Comparison of ENCODE assay signal across 21 mouse cellular contexts in genomic region chr9:37115820-37116219, GRCm38 (mm10). TPM values are rescaled to one million over a fixed set of nuclear protein-coding genes. Genes with fewer than 3 reads are reported as not detected.
A peak's percentile ranks its signal among the peaks of the same experiment; 100 is the strongest.
DNase-seq lines count a peak whose midpoint lies in the region; ATAC-seq and TF ChIP-seq lines count a peak whose summit lies in the region.
"Had no signal": no experiment of that assay in that cellular context is flagged by ENCODE, and none has a peak within 500 bp of the region (broad histone marks: within the 10 kb centered on the region; RNA-seq: fewer than 3 reads in every experiment).

No protein-coding gene starts in this region.

- no peak for TF ChIP-seq EP300 in heart, adult 2 months (IDR thresholded peaks at IDR 0.05; ENCODE audit: insufficient read depth, low read depth, low read length)

- no peak overlapping the region for H3K4me2 ChIP-seq in forebrain, embryonic 11.5 days (ENCODE audit: low read depth, low read length, severe bottlenecking)
- H3K4me2 ChIP-seq in limb, embryonic 11.5 days (ENCODE audit: low read depth, severe bottlenecking) = no peak overlapping the region
- no peak overlapping the region for H3K4me2 ChIP-seq in embryonic facial prominence, embryonic 12.5 days (replicated peaks)
- H3K4me2 ChIP-seq: embryonic facial prominence, embryonic 13.5 days; heart, embryonic 13.5 days; hindbrain, embryonic 13.5 days had no signal

- intact Hi-C loops in heart, adult 2 months (cut with DNase I) = loop anchor here (2.0 to 10.0 kb wide), 2 partner anchors 145 to 221 kb away; no protein-coding TSS in a partner anchor

- 0 out of 2 replicates have a peak, but pooled peaks have one; percentile 10 for TF ChIP-seq POLR2A in heart, adult 2 months (IDR thresholded peaks at IDR 0.05; ENCODE audit: insufficient read depth, low read depth, low read length)

- no peak overlapping the region; the same call in 1 of the 2 replicates for H3K9ac ChIP-seq in forebrain, embryonic 11.5 days (ENCODE audit: low read length)
- H3K9ac ChIP-seq in heart, adult 2 months (ENCODE audit: low read depth, low read length) = no peak overlapping the region
- H3K9ac ChIP-seq in limb, embryonic 11.5 days (ENCODE audit: low read length) = no peak overlapping the region
- no peak overlapping the region for H3K9ac ChIP-seq in embryonic facial prominence, embryonic 12.5 days
- H3K9ac ChIP-seq: embryonic facial prominence, embryonic 13.5 days; heart, embryonic 13.5 days; hindbrain, embryonic 13.5 days had no signal

- H3K4me3 ChIP-seq in forebrain, embryonic 10.5 days = no peak overlapping the region
- no peak overlapping the region for H3K4me3 ChIP-seq in forebrain, embryonic 11.5 days (ENCODE audit: low read depth, low read length)
- no peak overlapping the region for H3K4me3 ChIP-seq in heart, adult 2 months
- H3K4me3 ChIP-seq in limb, embryonic 11.5 days (ENCODE audit: low read depth, low read length) = no peak overlapping the region
- no peak overlapping the region for H3K4me3 ChIP-seq in limb, embryonic 10.5 days
- no peak overlapping the region for H3K4me3 ChIP-seq in embryonic facial prominence, embryonic 12.5 days
- H3K4me3 ChIP-seq: embryonic facial prominence, embryonic 13.5 days; heart, embryonic 13.5 days; hindbrain, embryonic 13.5 days had no signal

- H3K4me1 ChIP-seq in forebrain, embryonic 10.5 days = peaks cover 66% of the 10 kb centered on the region
- H3K4me1 ChIP-seq in forebrain, embryonic 11.5 days (replicated peaks; ENCODE audit: control insufficient read depth, insufficient read depth, low read length) = peaks cover 24% of the 10 kb centered on the region
- peaks cover 5% of the 10 kb centered on the region for H3K4me1 ChIP-seq in heart, adult 2 months (ENCODE audit: control insufficient read depth, insufficient read depth, low read length)
- peaks cover 16% of the 10 kb centered on the region for H3K4me1 ChIP-seq in limb, embryonic 11.5 days (ENCODE audit: control insufficient read depth, insufficient read depth, low read length)
- peaks cover 49% of the 10 kb centered on the region for H3K4me1 ChIP-seq in limb, embryonic 10.5 days
- H3K4me1 ChIP-seq in embryonic facial prominence, embryonic 12.5 days = peaks cover 25% of the 10 kb centered on the region

- peaks cover 38% of the 10 kb centered on the region for H3K36me3 ChIP-seq in forebrain, embryonic 10.5 days (replicated peaks)
- no peaks in the 10 kb centered on the region for H3K36me3 ChIP-seq in forebrain, embryonic 11.5 days (ENCODE audit: control insufficient read depth, insufficient read depth, low read length)
- no peaks in the 10 kb centered on the region for H3K36me3 ChIP-seq in heart, adult 2 months (ENCODE audit: control insufficient read depth, insufficient read depth, low read length)
- H3K36me3 ChIP-seq in limb, embryonic 11.5 days (ENCODE audit: control insufficient read depth, insufficient read depth, low read length) = no peaks in the 10 kb centered on the region
- H3K36me3 ChIP-seq in limb, embryonic 10.5 days = no peaks in the 10 kb centered on the region
- H3K36me3 ChIP-seq in embryonic facial prominence, embryonic 12.5 days = no peaks in the 10 kb centered on the region
- H3K36me3 ChIP-seq: embryonic facial prominence, embryonic 13.5 days; G1E; heart, embryonic 13.5 days had no signal

- H3K79me2 ChIP-seq in heart, adult 2 months (replicated peaks; ENCODE audit: control insufficient read depth, insufficient read depth, low read length) = no peaks in the 10 kb centered on the region

- no peak for TF ChIP-seq CTCF in heart, adult 2 months (IDR thresholded peaks at IDR 0.05)

- H3K9me3 ChIP-seq in forebrain, embryonic 10.5 days = no peaks in the 10 kb centered on the region
- no peaks in the 10 kb centered on the region for H3K9me3 ChIP-seq in forebrain, embryonic 11.5 days (ENCODE audit: control insufficient read depth, low read length)
- 0 out of 2 replicates have a peak, but pooled peaks cover 2% of the 10 kb centered on the region for H3K9me3 ChIP-seq in limb, embryonic 11.5 days (ENCODE audit: control insufficient read depth, low read length)
- H3K9me3 ChIP-seq in limb, embryonic 10.5 days (replicated peaks) = no peaks in the 10 kb centered on the region
- H3K9me3 ChIP-seq in embryonic facial prominence, embryonic 12.5 days = no peaks in the 10 kb centered on the region
- H3K9me3 ChIP-seq: embryonic facial prominence, embryonic 13.5 days; G1E; heart, embryonic 13.5 days; hindbrain, embryonic 13.5 days had no signal

- no peak for ATAC-seq in forebrain, embryonic 11.5 days (replicated peaks; ENCODE audit: low FRiP score)
- no peak for ATAC-seq in limb, embryonic 11.5 days (ENCODE audit: insufficient number of reproducible peaks, low FRiP score, low TSS enrichment, low read depth)
- ATAC-seq in embryonic facial prominence, embryonic 12.5 days (ENCODE audit: insufficient number of reproducible peaks, insufficient read depth, low FRiP score, low TSS enrichment) = no peak
- ATAC-seq: CD4-positive, CD25-positive, alpha-beta regulatory T cell, adult 4 months; intestine, embryonic 16.5 days had no signal

- H3K27ac ChIP-seq in forebrain, embryonic 10.5 days = peak overlapping the region; percentile 82
- H3K27ac ChIP-seq in forebrain, embryonic 11.5 days (ENCODE audit: low read depth, low read length) = no peak overlapping the region
- peak overlapping the region; percentile 48 for H3K27ac ChIP-seq in heart, adult 2 months
- 0 out of 2 replicates have a peak overlapping the region, but pooled peaks have one; percentile 23 for H3K27ac ChIP-seq in limb, embryonic 11.5 days (replicated peaks; ENCODE audit: low read depth, low read length)
- no peak overlapping the region; the same call in 1 of the 2 replicates for H3K27ac ChIP-seq in limb, embryonic 10.5 days
- H3K27ac ChIP-seq in embryonic facial prominence, embryonic 12.5 days = peak overlapping the region; percentile 51; the same call in 1 of the 2 replicates

- WGBS in forebrain, embryonic 10.5 days = 55% methylated on average over 7 of the region's 7 CpGs
- WGBS in forebrain, embryonic 11.5 days = 52% methylated on average over 7 of the region's 7 CpGs
- 52% methylated on average over 7 of the region's 7 CpGs for WGBS in heart, adult 2 months
- 58% methylated on average over 7 of the region's 7 CpGs for WGBS in limb, embryonic 11.5 days
- 78% methylated on average over 7 of the region's 7 CpGs for WGBS in limb, embryonic 10.5 days
- 48% methylated on average over 7 of the region's 7 CpGs for WGBS in embryonic facial prominence, embryonic 12.5 days

- peaks cover 40% of the 10 kb centered on the region for H3K27me3 ChIP-seq in forebrain, embryonic 10.5 days (ENCODE audit: poor library complexity, severe bottlenecking)
- H3K27me3 ChIP-seq in forebrain, embryonic 11.5 days (ENCODE audit: control insufficient read depth, insufficient read depth, low read length) = no peaks in the 10 kb centered on the region
- H3K27me3 ChIP-seq in heart, adult 2 months (ENCODE audit: control insufficient read depth, insufficient read depth, low read length) = no peaks in the 10 kb centered on the region
- H3K27me3 ChIP-seq in limb, embryonic 11.5 days (ENCODE audit: control insufficient read depth, insufficient read depth, low read length) = peaks cover 12% of the 10 kb centered on the region; the same call in 1 of the 2 replicates
- H3K27me3 ChIP-seq in limb, embryonic 10.5 days (ENCODE audit: low read depth, poor library complexity, severe bottlenecking) = peaks cover 92% of the 10 kb centered on the region
- no peaks in the 10 kb centered on the region for H3K27me3 ChIP-seq in embryonic facial prominence, embryonic 12.5 days
- H3K27me3 ChIP-seq: heart, embryonic 13.5 days; hindbrain, embryonic 13.5 days had no signal

- no peak for DNase-seq in forebrain, embryonic 10.5 days (ENCODE audit: extremely low spot score, low spot score)
- DNase-seq in forebrain, embryonic 11.5 days (ENCODE audit: low spot score) = no peak
- peak in 1 of 2 experiments; percentile 36 for DNase-seq in heart, adult 2 months
- no peak for DNase-seq in heart, adult 8-10 months (ENCODE audit: low spot score)
- DNase-seq in limb, embryonic 11.5 days (ENCODE audit: low spot score) = no peak
- DNase-seq in limb, embryonic 10.5 days (ENCODE audit: low spot score) = no peak
- DNase-seq: adrenal gland, postnatal 10 days; B cell, adult 2 months; cerebellum, adult 11 months; cerebellum, adult 8-10 months; cerebellum, postnatal 14 days; gastrocnemius, postnatal 14 days; heart, postnatal 36 days had no signal

RNA-seq across cellular contexts. Expression of gene Pknox2, which starts 31.4 kb away (rescaled TPM):
- 35.3 and 36.8 TPM in 2 replicates for polyA plus RNA-seq in forebrain, embryonic 10.5 days (2016; fragmentation: Nextera tagmentation; extraction: Ambion mirVana)
- 21.0 and 23.7 TPM in 2 replicates for polyA plus RNA-seq in forebrain, embryonic 11.5 days (2014; fragmentation: Nextera tagmentation; extraction: Ambion mirVana)
- total RNA-seq in heart, adult 2 months (2021) = 1 to 10 TPM; 7.8 to 9.0 TPM
- polyA plus RNA-seq in heart, adult 2 months (2012; rRNA removed) = 9.9 and 13.5 TPM in 2 replicates
- 1 to 10 TPM; 8.3 to 10.0 (median 9.8) TPM for total RNA-seq in heart, adult 8-10 months (2022)
- 11.3 and 12.4 TPM in 2 replicates for polyA plus RNA-seq in limb, embryonic 11.5 days (2014; fragmentation: Nextera tagmentation; extraction: Ambion mirVana)
- 6.2 and 11.7 TPM in 2 replicates for polyA plus RNA-seq in limb, embryonic 10.5 days (2016; fragmentation: Nextera tagmentation; extraction: Ambion mirVana)
- 18.8 and 20.8 TPM in 2 replicates for polyA plus RNA-seq in embryonic facial prominence, embryonic 12.5 days (2016; fragmentation: Nextera tagmentation; extraction: Ambion mirVana)
- total RNA-seq: common myeloid progenitor, adult 5-6 weeks had no signal
- polyA plus RNA-seq: CD4-positive, CD25-positive, alpha-beta regulatory T cell, adult 4 months; G1E had no signal

Comparison
In these comparisons a context has a peak if more than half of its experiments do, and no peak if none do; other contexts are left out.
1. H3K27ac ChIP-seq: peak in forebrain, embryonic 10.5 days (single experiment), heart, adult 2 months (single experiment), limb, embryonic 11.5 days (single experiment) and embryonic facial prominence, embryonic 12.5 days (single experiment); none in forebrain, embryonic 11.5 days (single experiment) and limb, embryonic 10.5 days (single experiment).